Mouse (Mus musculus) embryonic facial prominence, embryonic 14.5 days (tissue): ENCODE results near the gene Rnf141. TPM values are rescaled to one million over a fixed set of nuclear protein-coding genes. Genes with fewer than 3 reads are reported as not detected.

Experiments used
- ATAC-seq: fragments of 200-750 bp; cut with Nextera tagmentation; 2 replicates; pipeline ENCODE4 v1.8.0; 2017; ENCODE audit warnings: low read depth, moderate number of reproducible peaks, moderate TSS enrichment
- DNase-seq: peaks from one replicate; pipeline ENCODE4 v3.0.0-alpha.2; 2015; ENCODE audit warnings: low spot score
- H3K27ac ChIP-seq: fragments of 300-500 bp; sonication (generic); replicated peaks from 2 replicates; pipeline ENCODE4 v1.5.1; 2014; ENCODE audit warnings: low read depth, mild to moderate bottlenecking, low read length, moderate library complexity
- H3K27me3 ChIP-seq: fragments of 300-500 bp; sonication (generic); replicated peaks from 2 replicates; pipeline ENCODE4 v1.6.1; 2014; ENCODE audit warnings: low read length; ENCODE audit not compliant: control insufficient read depth, insufficient read depth
- H3K36me3 ChIP-seq: fragments of 300-500 bp; sonication (generic); 2 replicates; pipeline ENCODE4 v1.6.1; 2014; ENCODE audit warnings: low read length, mixed read lengths; ENCODE audit not compliant: control insufficient read depth, insufficient read depth
- H3K4me1 ChIP-seq: fragments of 300-500 bp; sonication (generic); 2 replicates; pipeline ENCODE4 v1.6.1; 2014; ENCODE audit warnings: antibody characterized with exemption, low read length; ENCODE audit not compliant: control insufficient read depth, insufficient read depth
- H3K4me2 ChIP-seq: fragments of 300-500 bp; sonication (generic); 2 replicates; pipeline ENCODE4 v1.6.1; 2014; ENCODE audit warnings: low read depth, mild to moderate bottlenecking, low read length, moderate library complexity, mixed read lengths
- H3K4me3 ChIP-seq: fragments of 300-500 bp; sonication (generic); 2 replicates; pipeline ENCODE4 v1.5.1; 2014; ENCODE audit warnings: low read depth, mild to moderate bottlenecking, low read length
- H3K9ac ChIP-seq: fragments of 300-500 bp; sonication (generic); 2 replicates; pipeline ENCODE4 v1.6.1; 2014; ENCODE audit warnings: low read depth, mild to moderate bottlenecking, low read length, moderate library complexity, mixed read lengths
- H3K9me3 ChIP-seq: fragments of 300-500 bp; sonication (generic); 2 replicates; pipeline ENCODE4 v1.6.1; 2016; ENCODE audit warnings: low read length; ENCODE audit not compliant: control insufficient read depth
- WGBS: fragments of 180-500 bp; shearing (Covaris S2); extraction: QIAGEN DNeasy Blood & Tissue Kit; methylation state at CpG from one replicate; pipeline ENCODE4 v1.1.7; 2014; 5-methylcytosine and 5-hydroxymethylcytosine counted together
- polyA plus RNA-seq: library from polyadenylated mRNA; unstranded; fragments of >200 nt; fragmentation: Nextera tagmentation; extraction: Ambion mirVana; gene quantifications from 2 replicates; pipeline ENCODE4 v1.2.1, GENCODE M21; 2014

Rnf141 gene
- polyA plus RNA-seq, 1 experiment from 2014 or later, result 30.2 TPM

- Histone ChIP-seq H3K4me3 (no peak overlapping the region), H3K4me1 (peaks cover 24% of the 10 kb centered on the region), H3K4me2 (peak overlapping the region; percentile 35), H3K9ac (peak overlapping the region; percentile 19; the same call in 1 of the 2 replicates), H3K27ac (peak overlapping the region; percentile 70; the same call in 1 of the 2 replicates), H3K36me3 (no peaks in the 10 kb centered on the region), H3K9me3 (no peaks in the 10 kb centered on the region), H3K27me3 (no peaks in the 10 kb centered on the region)
- no peak for ATAC-seq
- WGBS, result 65% methylated on average over 1 of the region's 1 CpGs
- no peak for DNase-seq
Measured at GRCm38 (mm10) chr7:110774077-110774476, 70.2 kb downstream of the Rnf141 start.

DNA sequence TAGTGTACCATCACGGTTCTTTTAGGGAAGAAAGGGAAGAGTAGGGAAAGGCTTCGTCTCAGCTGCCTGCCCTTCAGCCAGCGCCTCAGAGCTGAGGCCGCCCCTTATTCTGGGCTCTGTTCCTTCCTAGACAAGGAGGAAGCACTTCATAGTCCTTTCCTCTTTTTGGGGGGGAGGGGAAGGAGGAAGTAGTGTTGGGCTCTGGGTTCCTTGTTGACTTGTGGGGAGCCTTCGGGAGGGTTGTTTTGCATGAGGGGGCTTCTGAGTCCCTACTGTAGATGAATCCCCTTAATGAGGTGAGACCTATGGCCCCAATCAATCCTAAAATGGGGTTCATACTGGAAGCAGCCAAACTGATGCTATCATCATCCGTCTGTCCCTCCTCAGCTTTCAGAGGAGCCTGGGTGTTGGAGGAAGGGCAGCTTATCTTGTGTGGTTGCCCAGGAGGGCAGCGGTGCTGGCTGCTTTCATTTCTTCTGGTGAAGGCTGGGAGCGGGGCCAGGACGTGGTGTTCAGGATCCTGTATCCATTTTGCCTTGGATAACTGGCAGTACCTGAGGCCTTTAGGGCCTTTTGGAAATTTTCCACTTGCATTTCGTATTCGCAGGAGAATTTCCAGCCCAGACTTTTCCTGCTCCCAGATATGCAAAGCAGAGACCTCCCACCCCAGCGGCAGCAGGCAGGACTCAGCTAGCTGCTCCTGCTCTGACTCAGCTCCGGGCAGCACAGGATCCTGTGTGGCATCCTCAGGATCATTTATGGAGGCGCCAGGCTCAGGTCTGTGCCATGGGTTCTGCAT, 70.9 kb downstream of the Rnf141 start:
- no peaks in the 10 kb centered on the region for H3K9me3 ChIP-seq
- DNase-seq (peak; percentile 84), ATAC-seq (peak; percentile 63; the same call in 1 of the 2 replicates)
- 36% methylated on average over 14 of the region's 14 CpGs for WGBS
- H3K9ac ChIP-seq, result peak overlapping the region; percentile 19; the same call in 1 of the 2 replicates
- H3K4me2 ChIP-seq, result peak overlapping the region; percentile 35
- H3K27me3 ChIP-seq, result no peaks in the 10 kb centered on the region
- H3K27ac ChIP-seq, result peak overlapping the region; percentile 70; the same call in 1 of the 2 replicates
- peaks cover 27% of the 10 kb centered on the region for H3K4me1 ChIP-seq
- H3K4me3 ChIP-seq, result no peak overlapping the region
- H3K36me3 ChIP-seq, result no peaks in the 10 kb centered on the region

- H3K36me3 ChIP-seq, result no peaks in the 10 kb centered on the region
- ATAC-seq (no peak), DNase-seq (no peak)
- H3K4me2 ChIP-seq, result no peak overlapping the region
- no peaks in the 10 kb centered on the region for H3K9me3 ChIP-seq
- WGBS, result 80% methylated on average over 3 of the region's 3 CpGs
- H3K4me3 ChIP-seq, result no peak overlapping the region
- peaks cover 27% of the 10 kb centered on the region for H3K4me1 ChIP-seq
- no peak overlapping the region for H3K27ac ChIP-seq
- H3K27me3 ChIP-seq, result peaks cover 7% of the 10 kb centered on the region; the same call in 1 of the 2 replicates
- H3K9ac ChIP-seq, result no peak overlapping the region
Measured at GRCm38 (mm10) chr7:110772343-110772742, 71.9 kb downstream of the Rnf141 start.

GRCm38 (mm10) chr7:110770949-110771348, 73.3 kb downstream of the Rnf141 start:
- 82% methylated on average over 4 of the region's 4 CpGs for WGBS
- peaks cover 27% of the 10 kb centered on the region for H3K4me1 ChIP-seq

DNA sequence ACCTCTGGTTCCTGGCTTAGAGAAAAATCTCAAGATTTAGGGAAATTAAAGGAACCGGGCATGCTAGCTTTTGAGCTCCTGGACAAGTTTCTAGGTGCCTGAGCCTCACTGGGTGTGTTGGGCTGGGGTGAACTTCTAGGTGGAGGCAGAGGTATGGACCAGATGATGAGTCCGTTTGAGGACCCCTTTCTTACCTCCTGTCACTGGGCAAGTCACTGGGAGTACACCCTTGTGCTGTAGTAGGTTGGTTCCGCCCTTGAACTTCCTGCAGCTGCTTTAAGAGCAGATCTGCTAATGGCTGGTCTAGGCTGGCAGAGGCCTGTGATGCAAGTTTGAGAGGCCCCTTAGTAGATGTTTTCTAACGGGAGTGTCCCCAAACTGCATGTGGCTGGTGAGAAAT, 75.2 kb downstream of the Rnf141 start:
- Histone ChIP-seq H3K27me3 (peaks cover 7% of the 10 kb centered on the region; the same call in 1 of the 2 replicates), H3K4me3 (peak overlapping the region; percentile 56), H3K4me2 (peak overlapping the region; percentile 98), H3K9ac (peak overlapping the region; percentile 81), H3K27ac (no peak overlapping the region), H3K36me3 (no peaks in the 10 kb centered on the region), H3K9me3 (no peaks in the 10 kb centered on the region), H3K4me1 (peaks cover 19% of the 10 kb centered on the region)
- WGBS, result 36% methylated on average over 4 of the region's 4 CpGs
- ATAC-seq (no peak), DNase-seq (no peak)

More at GRCm38 (mm10) chr7:110770949-110771348, 73.3 kb downstream of the Rnf141 start:
- no peak overlapping the region for H3K4me3 ChIP-seq
- no peak overlapping the region for H3K9ac ChIP-seq
- DNase-seq (no peak), ATAC-seq (no peak)
- no peak overlapping the region for H3K4me2 ChIP-seq
- H3K27ac ChIP-seq, result no peak overlapping the region
- no peaks in the 10 kb centered on the region for H3K36me3 ChIP-seq
- peaks cover 7% of the 10 kb centered on the region; the same call in 1 of the 2 replicates for H3K27me3 ChIP-seq
- no peaks in the 10 kb centered on the region for H3K9me3 ChIP-seq

DNA sequence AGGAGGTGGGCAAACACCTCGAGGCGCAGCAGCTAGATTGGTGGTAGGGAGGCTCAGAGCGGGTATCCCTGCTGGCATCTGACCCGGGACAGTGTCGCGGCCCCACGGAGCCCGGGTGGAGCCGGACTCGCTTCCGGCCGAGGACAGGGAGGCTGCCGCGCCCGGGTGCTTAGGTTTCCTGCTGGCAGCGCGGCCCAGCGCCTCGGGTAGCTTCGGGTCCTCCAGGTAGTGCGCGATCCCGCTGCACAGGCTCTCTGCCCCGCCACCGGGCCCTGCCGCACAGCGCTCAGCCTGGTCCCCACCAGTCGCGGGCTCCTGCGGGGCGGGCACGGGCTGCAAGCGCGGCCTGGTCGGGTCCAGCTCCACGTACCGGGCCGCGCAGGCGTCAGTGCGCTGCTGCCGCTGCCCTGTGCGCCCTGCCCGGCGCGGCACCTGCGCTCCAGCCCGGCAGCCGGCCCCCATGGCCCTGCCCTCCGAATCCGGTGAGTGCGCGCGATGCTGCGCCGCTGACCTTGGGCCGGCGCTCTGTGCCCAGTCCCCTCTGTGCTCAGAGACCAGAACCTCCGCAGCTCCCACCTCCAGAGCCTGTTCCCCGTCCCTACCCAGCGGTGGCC, 75.7 kb downstream of the Rnf141 start:
- Histone ChIP-seq H3K9ac (peak overlapping the region; percentile 81), H3K4me1 (peaks cover 14% of the 10 kb centered on the region), H3K9me3 (no peaks in the 10 kb centered on the region), H3K4me3 (peak overlapping the region; percentile 56), H3K27me3 (peaks cover 7% of the 10 kb centered on the region; the same call in 1 of the 2 replicates), H3K36me3 (no peaks in the 10 kb centered on the region), H3K27ac (no peak overlapping the region), H3K4me2 (peak overlapping the region; percentile 98)
- 1% methylated on average over 18 of the region's 61 CpGs for WGBS
- DNase-seq, result no peak
- ATAC-seq, result peak; percentile 76

- WGBS, result 40% methylated on average over 12 of the region's 16 CpGs
- no peak within 1 kb of the TSS for H3K27ac ChIP-seq
- DNase-seq, result no peak
Measured at GRCm38 (mm10) chr7:110768001-110768400, 76.3 kb downstream of the Rnf141 start, which contains the start of gene Ampd3. Gene Ampd3 (plus strand): TSS chr7:110768206.

GRCm38 (mm10) chr7:110762605-110763180, 81.6 kb downstream of the Rnf141 start:
- Histone ChIP-seq H3K4me3 (no peak overlapping the region), H3K4me2 (no peak overlapping the region), H3K9ac (no peak overlapping the region), H3K36me3 (no peaks in the 10 kb centered on the region), H3K27me3 (peaks cover 4% of the 10 kb centered on the region; the same call in 1 of the 2 replicates), H3K4me1 (no peaks in the 10 kb centered on the region), H3K27ac (no peak overlapping the region), H3K9me3 (no peaks in the 10 kb centered on the region)
- 62% methylated on average over 5 of the region's 5 CpGs for WGBS
- DNase-seq (no peak), ATAC-seq (no peak)

More at GRCm38 (mm10) chr7:110768001-110768400, 76.3 kb downstream of the Rnf141 start, which contains the start of gene Ampd3:
- Histone ChIP-seq H3K27me3 (peaks cover 7% of the 10 kb centered on the region; the same call in 1 of the 2 replicates), H3K36me3 (no peaks in the 10 kb centered on the region), H3K4me3 (peak within 1 kb of the TSS; percentile 56), H3K9me3 (no peaks in the 10 kb centered on the region), H3K9ac (peak within 1 kb of the TSS; percentile 81), H3K4me2 (peak within 1 kb of the TSS; percentile 98), H3K4me1 (peaks cover 9% of the 10 kb centered on the region)
- ATAC-seq, result no peak
